Mouse (Mus musculus) G1E (cell line): ENCODE measurements around the gene Gtf2f2.

Source experiments
- CTCF ChIP-seq: IDR thresholded peaks from 2 replicates; pipeline ENCODE4 v1.5.1; 2012; ENCODE audit warnings: low read depth, low read length, inconsistent platforms, mixed read lengths
- GATA1 ChIP-seq: IDR thresholded peaks from 2 replicates; pipeline ENCODE4 v1.6.1; 2012; ENCODE audit warnings: borderline replicate concordance, low read length, inconsistent platforms, mixed read lengths
- POLR2AphosphoS5 ChIP-seq: IDR thresholded peaks from 2 replicates; pipeline ENCODE4 v1.6.1; 2012; ENCODE audit warnings: low read depth, low read length, inconsistent platforms; ENCODE audit not compliant: insufficient replicate concordance

- TF ChIP-seq GATA1 (no peak), POLR2AphosphoS5 (no peak), CTCF (peak; percentile 39; the same call in 1 of the 2 replicates)
These were observed 111.1 kb downstream of the Gtf2f2 start for GRCm38 (mm10) chr14:75899566-75899965.
